ENCODE assay signal across 9 mouse cellular contexts in genomic region chr15:101228866-101229590, GRCm38 (mm10). TPM values are rescaled to one million over a fixed set of nuclear protein-coding genes. Genes with fewer than 3 reads are reported as not detected.
DNase-seq lines count a peak whose midpoint lies in the region; ATAC-seq and TF ChIP-seq lines count a peak whose summit lies in the region.
"Had no signal": no experiment of that assay in that cellular context is flagged by ENCODE, and none has a peak within 500 bp of the region (broad histone marks: within the 10 kb centered on the region; RNA-seq: fewer than 3 reads in every experiment).

No protein-coding gene starts in this region.

- no peak for TF ChIP-seq CTCF in stomach, postnatal 0 days (IDR thresholded peaks at IDR 0.05; ENCODE audit: low read depth)

- H3K27me3 ChIP-seq in embryonic facial prominence, embryonic 12.5 days: no peaks in the 10 kb centered on the region
- H3K27me3 ChIP-seq in embryonic facial prominence, embryonic 10.5 days (replicated peaks; ENCODE audit: low read depth, poor library complexity, severe bottlenecking): peaks cover 43% of the 10 kb centered on the region
- no peaks in the 10 kb centered on the region for H3K27me3 ChIP-seq in lung, embryonic 16.5 days (ENCODE audit: control insufficient read depth, insufficient read depth, low read depth, low read length)
- no peaks in the 10 kb centered on the region for H3K27me3 ChIP-seq in stomach, postnatal 0 days (ENCODE audit: control insufficient read depth, insufficient read depth, low read length)

- H3K4me2 ChIP-seq in embryonic facial prominence, embryonic 12.5 days (replicated peaks): no peak overlapping the region
- no peak overlapping the region for H3K4me2 ChIP-seq in lung, embryonic 16.5 days (ENCODE audit: low read depth, low read length)
- no peak overlapping the region for H3K4me2 ChIP-seq in stomach, postnatal 0 days (replicated peaks; ENCODE audit: low read depth)

- no peaks in the 10 kb centered on the region for H3K9me3 ChIP-seq in embryonic facial prominence, embryonic 12.5 days
- peaks cover 6% of the 10 kb centered on the region; the same call in 1 of the 2 replicates for H3K9me3 ChIP-seq in embryonic facial prominence, embryonic 10.5 days
- H3K9me3 ChIP-seq in lung, embryonic 16.5 days (ENCODE audit: control insufficient read depth, low read length): no peaks in the 10 kb centered on the region
- no peaks in the 10 kb centered on the region for H3K9me3 ChIP-seq in stomach, postnatal 0 days (ENCODE audit: control insufficient read depth, low read length)

- no peak for TF ChIP-seq EP300 in stomach, postnatal 0 days (optimal IDR thresholded peaks at IDR 0.05)

- DNase-seq in embryonic facial prominence, embryonic 10.5 days (ENCODE audit: low spot score): no peak
- no peak for DNase-seq in lung, postnatal 10 days
- DNase-seq in heart, postnatal 4 days: peak; percentile 57
- DNase-seq in stomach, postnatal 0 days (ENCODE audit: low spot score): no peak
- DNase-seq in layer of hippocampus, adult 11-12 months (ENCODE audit: low spot score): no peak
- no peak for DNase-seq in spleen, postnatal 14 days (ENCODE audit: low spot score in 2 of 2)
- DNase-seq: cerebellum, postnatal 14 days had no signal

- no peak overlapping the region for H3K4me3 ChIP-seq in embryonic facial prominence, embryonic 12.5 days
- no peak overlapping the region for H3K4me3 ChIP-seq in embryonic facial prominence, embryonic 10.5 days
- H3K4me3 ChIP-seq in lung, embryonic 16.5 days (ENCODE audit: low read length): no peak overlapping the region
- no peak overlapping the region for H3K4me3 ChIP-seq in stomach, postnatal 0 days (ENCODE audit: low read depth, low read length)

- peaks cover 43% of the 10 kb centered on the region for H3K4me1 ChIP-seq in embryonic facial prominence, embryonic 12.5 days
- H3K4me1 ChIP-seq in embryonic facial prominence, embryonic 10.5 days: peaks cover 73% of the 10 kb centered on the region
- peaks cover 54% of the 10 kb centered on the region for H3K4me1 ChIP-seq in lung, embryonic 16.5 days (replicated peaks; ENCODE audit: control insufficient read depth, insufficient read depth, low read length)
- H3K4me1 ChIP-seq in stomach, postnatal 0 days (replicated peaks; ENCODE audit: control insufficient read depth, insufficient read depth): no peaks in the 10 kb centered on the region; the same call in 1 of the 2 replicates

- peaks cover 37% of the 10 kb centered on the region for H3K36me3 ChIP-seq in embryonic facial prominence, embryonic 12.5 days
- H3K36me3 ChIP-seq in embryonic facial prominence, embryonic 10.5 days (replicated peaks): peaks cover 52% of the 10 kb centered on the region
- peaks cover 35% of the 10 kb centered on the region for H3K36me3 ChIP-seq in lung, embryonic 16.5 days (ENCODE audit: control insufficient read depth, insufficient read depth, low read length)
- peaks cover 6% of the 10 kb centered on the region; the same call in 1 of the 2 replicates for H3K36me3 ChIP-seq in stomach, postnatal 0 days (ENCODE audit: control insufficient read depth, insufficient read depth, low read length)

- no peak overlapping the region for H3K9ac ChIP-seq in embryonic facial prominence, embryonic 12.5 days
- H3K9ac ChIP-seq in lung, embryonic 16.5 days (ENCODE audit: low read length): no peak overlapping the region
- H3K9ac ChIP-seq in stomach, postnatal 0 days (ENCODE audit: low read length): no peak overlapping the region

- H3K27ac ChIP-seq in embryonic facial prominence, embryonic 12.5 days: 0 out of 2 replicates have a peak overlapping the region, but pooled peaks have one; percentile 89
- no peak overlapping the region for H3K27ac ChIP-seq in embryonic facial prominence, embryonic 10.5 days (replicated peaks)
- H3K27ac ChIP-seq in lung, embryonic 16.5 days (ENCODE audit: low read length): peak overlapping the region; percentile 87; the same call in 1 of the 2 replicates
- H3K27ac ChIP-seq in stomach, postnatal 0 days (replicated peaks): peak overlapping the region; percentile 75; the same call in 1 of the 2 replicates

- 89% methylated on average over 21 of the region's 21 CpGs for WGBS in embryonic facial prominence, embryonic 12.5 days
- 90% methylated on average over 21 of the region's 21 CpGs for WGBS in embryonic facial prominence, embryonic 10.5 days
- 75% methylated on average over 21 of the region's 21 CpGs for WGBS in lung, embryonic 16.5 days
- WGBS in stomach, postnatal 0 days: 59% methylated on average over 21 of the region's 21 CpGs

- no peak for ATAC-seq in embryonic facial prominence, embryonic 12.5 days (ENCODE audit: insufficient number of reproducible peaks, insufficient read depth, low FRiP score, low TSS enrichment)
- ATAC-seq in lung, embryonic 16.5 days (ENCODE audit: low read depth): no peak
- ATAC-seq in stomach, postnatal 0 days (ENCODE audit: low FRiP score, low TSS enrichment): no peak

RNA-seq across cellular contexts. Expression of gene Grasp, which starts 5.0 kb away (rescaled TPM):
- polyA plus RNA-seq in embryonic facial prominence, embryonic 12.5 days (2016; fragmentation: Nextera tagmentation; extraction: Ambion mirVana): 9.5 and 10.7 TPM in 2 replicates
- 5.3 and 6.7 TPM in 2 replicates for polyA plus RNA-seq in embryonic facial prominence, embryonic 10.5 days (2016; fragmentation: Nextera tagmentation; extraction: Ambion mirVana)
- 5.6 and 6.1 TPM in 2 replicates for polyA plus RNA-seq in lung, embryonic 16.5 days (2015; fragmentation: Nextera tagmentation; extraction: Ambion mirVana)
- total RNA-seq in heart, postnatal 4 days (2021): 10 to 100 TPM; 13.9 to 15.1 TPM
- 2.0 TPM in 2 replicates for polyA plus RNA-seq in stomach, postnatal 0 days (2015; fragmentation: Nextera tagmentation; extraction: Ambion mirVana)

RNA-seq across cellular contexts. Expression of gene Nr4a1, which starts 25.0 kb away (rescaled TPM):
- polyA plus RNA-seq in embryonic facial prominence, embryonic 12.5 days (2016; fragmentation: Nextera tagmentation; extraction: Ambion mirVana): 8.2 and 8.7 TPM in 2 replicates
- 4.7 and 5.3 TPM in 2 replicates for polyA plus RNA-seq in embryonic facial prominence, embryonic 10.5 days (2016; fragmentation: Nextera tagmentation; extraction: Ambion mirVana)
- 10.8 and 11.5 TPM in 2 replicates for polyA plus RNA-seq in lung, embryonic 16.5 days (2015; fragmentation: Nextera tagmentation; extraction: Ambion mirVana)
- 10 to 100 TPM; 48.1 to 49.6 TPM for total RNA-seq in heart, postnatal 4 days (2021)
- 9.4 and 17.1 TPM in 2 replicates for polyA plus RNA-seq in stomach, postnatal 0 days (2015; fragmentation: Nextera tagmentation; extraction: Ambion mirVana)

RNA-seq across cellular contexts. Expression of gene Atg101, which starts 55.0 kb away (rescaled TPM):
- 61.7 and 64.5 TPM in 2 replicates for polyA plus RNA-seq in embryonic facial prominence, embryonic 12.5 days (2016; fragmentation: Nextera tagmentation; extraction: Ambion mirVana)
- polyA plus RNA-seq in embryonic facial prominence, embryonic 10.5 days (2016; fragmentation: Nextera tagmentation; extraction: Ambion mirVana): 86.5 and 91.5 TPM in 2 replicates
- 75.0 and 82.4 TPM in 2 replicates for polyA plus RNA-seq in lung, embryonic 16.5 days (2015; fragmentation: Nextera tagmentation; extraction: Ambion mirVana)
- 10 to 100 TPM; 21.7 to 23.3 TPM for total RNA-seq in heart, postnatal 4 days (2021)
- polyA plus RNA-seq in stomach, postnatal 0 days (2015; fragmentation: Nextera tagmentation; extraction: Ambion mirVana): 49.3 and 50.4 TPM in 2 replicates

RNA-seq across cellular contexts. Expression of gene Acvr1b, which starts 55.2 kb away (rescaled TPM):
- polyA plus RNA-seq in embryonic facial prominence, embryonic 12.5 days (2016; fragmentation: Nextera tagmentation; extraction: Ambion mirVana): 7.5 and 8.2 TPM in 2 replicates
- 5.5 and 6.2 TPM in 2 replicates for polyA plus RNA-seq in embryonic facial prominence, embryonic 10.5 days (2016; fragmentation: Nextera tagmentation; extraction: Ambion mirVana)
- polyA plus RNA-seq in lung, embryonic 16.5 days (2015; fragmentation: Nextera tagmentation; extraction: Ambion mirVana): 6.8 and 7.9 TPM in 2 replicates
- total RNA-seq in heart, postnatal 4 days (2021): 10 to 100 TPM; 20.8 to 21.4 TPM
- 6.9 and 8.1 TPM in 2 replicates for polyA plus RNA-seq in stomach, postnatal 0 days (2015; fragmentation: Nextera tagmentation; extraction: Ambion mirVana)
